Mouse (Mus musculus) limb, embryonic 11.5 days (tissue): Measurements from ENCODE around the gene Pola2. TPM values are rescaled to one million over a fixed set of nuclear protein-coding genes. Genes with fewer than 3 reads are reported as not detected.

Experiments
- ATAC-seq: fragments of 200-750 bp; cut with Nextera tagmentation; 2 replicates; pipeline ENCODE4 v1.8.0; 2017; ENCODE audit warnings: low read depth; ENCODE audit not compliant: insufficient number of reproducible peaks, low FRiP score, low TSS enrichment
- DNase-seq: peaks from one replicate; pipeline ENCODE4 v3.0.0-alpha.2; 2015; ENCODE audit warnings: low spot score
- H3K27ac ChIP-seq: fragments of 300-500 bp; sonication (generic); replicated peaks from 2 replicates; pipeline ENCODE4 v1.5.1; 2014; ENCODE audit warnings: low read depth, mild to moderate bottlenecking, low read length
- H3K27me3 ChIP-seq: fragments of 300-500 bp; sonication (generic); 2 replicates; pipeline ENCODE4 v1.6.1; 2014; ENCODE audit warnings: mild to moderate bottlenecking, low read length, mixed read lengths; ENCODE audit not compliant: control insufficient read depth, insufficient read depth
- H3K36me3 ChIP-seq: fragments of 300-500 bp; sonication (generic); 2 replicates; pipeline ENCODE4 v1.6.1; 2014; ENCODE audit warnings: mild to moderate bottlenecking, low read length, moderate library complexity, mixed read lengths; ENCODE audit not compliant: control insufficient read depth, insufficient read depth
- H3K4me1 ChIP-seq: fragments of 300-500 bp; sonication (generic); 2 replicates; pipeline ENCODE4 v1.6.1; 2014; ENCODE audit warnings: low read length, mixed read lengths; ENCODE audit not compliant: control insufficient read depth, insufficient read depth
- H3K4me2 ChIP-seq: fragments of 300-500 bp; sonication (generic); 2 replicates; pipeline ENCODE4 v1.6.1; 2014; ENCODE audit warnings: low read depth, mild to moderate bottlenecking, moderate library complexity; ENCODE audit not compliant: severe bottlenecking
- H3K4me3 ChIP-seq: fragments of 300-500 bp; sonication (generic); 2 replicates; pipeline ENCODE4 v1.5.1; 2014; ENCODE audit warnings: low read depth, low read length
- H3K9ac ChIP-seq: fragments of 300-500 bp; sonication (generic); 2 replicates; pipeline ENCODE4 v1.6.1; 2014; ENCODE audit warnings: mild to moderate bottlenecking, low read length
- H3K9me3 ChIP-seq: fragments of 300-500 bp; sonication (generic); 2 replicates; pipeline ENCODE4 v1.6.1; 2016; ENCODE audit warnings: low read length; ENCODE audit not compliant: control insufficient read depth
- WGBS: fragments of 180-500 bp; shearing (Covaris S2); extraction: QIAGEN DNeasy Blood & Tissue Kit; methylation state at CpG from one replicate; pipeline ENCODE4 v1.1.7; 2014; 5-methylcytosine and 5-hydroxymethylcytosine counted together
- polyA plus RNA-seq: library from polyadenylated mRNA; unstranded; fragments of >200 nt; fragmentation: Nextera tagmentation; extraction: Ambion mirVana; gene quantifications from 2 replicates; pipeline ENCODE4 v1.2.1, GENCODE M21; 2014

The Pola2 gene
- polyA plus RNA-seq, 1 experiment from 2014 or later: 109 TPM

GRCm38 (mm10) chr19:5962651-5963050, 1.4 kb downstream of the Pola2 start:
- no peaks in the 10 kb centered on the region for H3K27me3 ChIP-seq

GRCm38 (mm10) chr19:5957371-5957770, 6.6 kb downstream of the Pola2 start:
- no peak overlapping the region for H3K4me3 ChIP-seq
- peaks cover under 1% of the 10 kb centered on the region; the same call in 1 of the 2 replicates for H3K4me1 ChIP-seq
- no peak overlapping the region for H3K4me2 ChIP-seq
- H3K9me3 ChIP-seq: no peaks in the 10 kb centered on the region
- H3K27ac ChIP-seq: no peak overlapping the region
- ATAC-seq (no peak), DNase-seq (no peak)
- peaks cover 26% of the 10 kb centered on the region for H3K36me3 ChIP-seq
- WGBS: 86% methylated on average over 5 of the region's 5 CpGs
- no peak overlapping the region for H3K9ac ChIP-seq
- H3K27me3 ChIP-seq: no peaks in the 10 kb centered on the region

More at GRCm38 (mm10) chr19:5962651-5963050, 1.4 kb downstream of the Pola2 start:
- Histone ChIP-seq H3K4me2 (peak overlapping the region; percentile 44), H3K9me3 (no peaks in the 10 kb centered on the region), H3K27ac (no peak overlapping the region), H3K36me3 (peaks cover 8% of the 10 kb centered on the region; the same call in 1 of the 2 replicates), H3K4me3 (peak overlapping the region; percentile 51), H3K4me1 (peaks cover 9% of the 10 kb centered on the region; the same call in 1 of the 2 replicates), H3K9ac (no peak overlapping the region)
- DNase-seq: no peak
- ATAC-seq: no peak
- 62% methylated on average over 1 of the region's 1 CpGs for WGBS

- ATAC-seq (peak; percentile 36; the same call in 1 of the 2 replicates), DNase-seq (peak; percentile 86)
- Histone ChIP-seq H3K27ac (no peak overlapping the region), H3K4me3 (no peak overlapping the region), H3K27me3 (no peaks in the 10 kb centered on the region), H3K9me3 (no peaks in the 10 kb centered on the region), H3K4me1 (no peaks in the 10 kb centered on the region), H3K9ac (no peak overlapping the region), H3K36me3 (peaks cover 26% of the 10 kb centered on the region), H3K4me2 (no peak overlapping the region)
- 21% methylated on average over 3 of the region's 3 CpGs for WGBS
Measured at GRCm38 (mm10) chr19:5956685-5957084, 7.3 kb downstream of the Pola2 start.

GRCm38 (mm10) chr19:5955704-5956670, 8.0 kb downstream of the Pola2 start:
- no peaks in the 10 kb centered on the region for H3K4me1 ChIP-seq
- no peaks in the 10 kb centered on the region for H3K9me3 ChIP-seq
- H3K4me3 ChIP-seq: no peak overlapping the region
- no peaks in the 10 kb centered on the region for H3K27me3 ChIP-seq
- no peak for ATAC-seq
- H3K4me2 ChIP-seq: no peak overlapping the region
- peaks cover 26% of the 10 kb centered on the region for H3K36me3 ChIP-seq
- H3K27ac ChIP-seq: no peak overlapping the region
- 86% methylated on average over 28 of the region's 28 CpGs for WGBS
- DNase-seq: no peak
- H3K9ac ChIP-seq: no peak overlapping the region

- Histone ChIP-seq H3K9ac (no peak overlapping the region), H3K36me3 (peaks cover 31% of the 10 kb centered on the region), H3K4me3 (no peak overlapping the region), H3K27me3 (no peaks in the 10 kb centered on the region), H3K27ac (no peak overlapping the region), H3K9me3 (no peaks in the 10 kb centered on the region), H3K4me2 (no peak overlapping the region), H3K4me1 (no peaks in the 10 kb centered on the region)
- DNase-seq (no peak), ATAC-seq (no peak)
- WGBS: 92% methylated on average over 10 of the region's 10 CpGs
Measured at GRCm38 (mm10) chr19:5954936-5955335, 9.1 kb downstream of the Pola2 start.

GRCm38 (mm10) chr19:5954031-5954710, 9.8 kb downstream of the Pola2 start:
- no peak overlapping the region for H3K4me2 ChIP-seq
- DNase-seq (no peak), ATAC-seq (no peak)
- H3K27me3 ChIP-seq: no peaks in the 10 kb centered on the region
- H3K36me3 ChIP-seq: peaks cover 31% of the 10 kb centered on the region
- no peaks in the 10 kb centered on the region for H3K4me1 ChIP-seq
- whole genome bisulfite sequencing: 72% methylated on average over 22 of the region's 22 CpGs
- H3K9me3 ChIP-seq: no peaks in the 10 kb centered on the region
- H3K27ac ChIP-seq: no peak overlapping the region
- no peak overlapping the region for H3K4me3 ChIP-seq
- H3K9ac ChIP-seq: no peak overlapping the region

GRCm38 (mm10) chr19:5953201-5953770, 10.7 kb downstream of the Pola2 start:
- no peak for DNase-seq
- WGBS: 91% methylated on average over 19 of the region's 19 CpGs
- no peak overlapping the region for H3K9ac ChIP-seq
- peak overlapping the region; percentile 44; the same call in 1 of the 2 replicates for H3K27ac ChIP-seq
- no peaks in the 10 kb centered on the region for H3K4me1 ChIP-seq
- no peak overlapping the region for H3K4me2 ChIP-seq
- no peaks in the 10 kb centered on the region for H3K27me3 ChIP-seq
- peaks cover 27% of the 10 kb centered on the region for H3K36me3 ChIP-seq
- no peaks in the 10 kb centered on the region for H3K9me3 ChIP-seq
- ATAC-seq: no peak
- no peak overlapping the region for H3K4me3 ChIP-seq

- no peaks in the 10 kb centered on the region for H3K9me3 ChIP-seq
- WGBS: 73% methylated on average over 13 of the region's 13 CpGs
- no peak overlapping the region for H3K4me3 ChIP-seq
- peak overlapping the region; percentile 44; the same call in 1 of the 2 replicates for H3K27ac ChIP-seq
- no peaks in the 10 kb centered on the region for H3K4me1 ChIP-seq
- no peaks in the 10 kb centered on the region for H3K27me3 ChIP-seq
- no peak overlapping the region for H3K4me2 ChIP-seq
- DNase-seq (no peak), ATAC-seq (no peak)
- H3K36me3 ChIP-seq: peaks cover 26% of the 10 kb centered on the region
- H3K9ac ChIP-seq: no peak overlapping the region
Measured at GRCm38 (mm10) chr19:5952071-5952691, 11.8 kb downstream of the Pola2 start.
